Mouse (Mus musculus) myocyte (in vitro differentiated cells): Measurements from ENCODE around the gene Papss2.

ENCODE experiments used
- CEBPB ChIP-seq: IDR thresholded peaks from 2 replicates; pipeline ENCODE4 v1.6.1; 2011; ENCODE audit warnings: mild to moderate bottlenecking, moderate library complexity; ENCODE audit not compliant: poor library complexity, insufficient read depth, severe bottlenecking
- E2F4 ChIP-seq: IDR thresholded peaks from one replicate; pipeline ENCODE4 v1.6.1; 2011; ENCODE audit warnings: mild to moderate bottlenecking, control low read depth, moderate library complexity; ENCODE audit not compliant: insufficient read depth
- MYOG ChIP-seq, 3 experiments: IDR thresholded peaks; one replicate each; pipeline ENCODE4 v1.6.1; 2011; ENCODE audit warnings: control low read depth in 2 of 3, low read depth in 2 of 3, mild to moderate bottlenecking in 2 of 3; ENCODE audit not compliant: insufficient read length in 2 of 3, control insufficient read depth in 1 of 3, insufficient read depth in 1 of 3
- POLR2A ChIP-seq: IDR thresholded peaks from one replicate; pipeline ENCODE4 v1.6.1; 2011; ENCODE audit warnings: low read depth, mild to moderate bottlenecking, control low read depth, moderate library complexity; ENCODE audit not compliant: insufficient read length
- SRF ChIP-seq: IDR thresholded peaks from one replicate; pipeline ENCODE4 v1.6.1; 2011; ENCODE audit warnings: low read depth; ENCODE audit not compliant: control insufficient read depth, insufficient read length
- USF1 ChIP-seq: IDR thresholded peaks from one replicate; pipeline ENCODE4 v1.6.1; 2011; ENCODE audit warnings: low read depth, mild to moderate bottlenecking, control low read depth, moderate library complexity

DNA sequence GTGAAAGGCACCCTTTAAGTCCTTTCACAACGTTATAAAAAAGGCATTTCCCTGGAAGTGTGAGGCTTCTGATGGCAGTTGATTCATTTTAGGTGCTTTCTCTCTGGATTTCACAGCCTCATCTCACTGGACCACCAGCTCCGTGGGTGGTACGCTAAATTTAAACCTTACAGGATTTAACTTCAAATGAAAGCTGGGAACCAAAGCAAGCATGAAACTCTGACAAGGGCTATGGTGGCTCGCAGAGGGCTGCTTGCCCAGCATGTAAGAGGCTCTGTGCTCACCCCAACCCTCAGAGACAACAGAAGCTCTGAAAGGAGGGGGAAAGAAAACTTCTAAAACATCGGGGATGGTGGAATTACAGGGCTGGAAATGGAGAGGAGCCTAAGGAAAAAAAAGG, 92.1 kb downstream of the Papss2 start:
- TF ChIP-seq CEBPB = no peak
- TF ChIP-seq MYOG (IDR thresholded peaks at IDR 0.05; ENCODE audit: control insufficient read depth in 1 of 3, insufficient read depth in 1 of 3, insufficient read length in 2 of 3, low read depth in 2 of 3) = no peak
- no peak for TF ChIP-seq POLR2A
- no peak for TF ChIP-seq E2F4
- TF ChIP-seq SRF = no peak
- TF ChIP-seq USF1 = no peak
